Mouse (Mus musculus) kidney, postnatal 14 days (tissue): ENCODE data around the gene Lingo3.
A peak's percentile ranks its signal among the peaks of the same experiment; 100 is the strongest.
"Not testable (repeated sequence)": the region's sequence is repeated elsewhere in the genome, so short reads cannot be mapped to it uniquely, and the experiment has no call there.

Experiments
- DNase-seq: peaks from one replicate; pipeline ENCODE4 v3.0.0; 2022; ENCODE audit warnings: mixed read lengths

Lingo3 gene

GRCm38 (mm10) chr10:80843087-80843930 is 530 bp downstream of the Lingo3 start:
- no peak for DNase-seq

- no peak for DNase-seq
These were observed 1.5 kb downstream of the Lingo3 start for GRCm38 (mm10) chr10:80842334-80842733.

GRCm38 (mm10) chr10:80841685-80842084 is 2.2 kb downstream of the Lingo3 start:
- no peak for DNase-seq

- DNase-seq = no peak
These were observed 4.0 kb downstream of the Lingo3 start for GRCm38 (mm10) chr10:80839848-80840247.

- no peak for DNase-seq
These were observed 5.4 kb downstream of the Lingo3 start for GRCm38 (mm10) chr10:80838346-80838912.

- DNase-seq = no peak
These were observed 6.0 kb downstream of the Lingo3 start for GRCm38 (mm10) chr10:80837827-80838226.

GRCm38 (mm10) chr10:80836949-80837379 is 6.9 kb downstream of the Lingo3 start:
- DNase-seq = no peak

GRCm38 (mm10) chr10:80835617-80836016 is 8.2 kb downstream of the Lingo3 start:
- DNase-seq = no peak

GRCm38 (mm10) chr10:80832818-80833217 is 11.0 kb downstream of the Lingo3 start:
- no peak for DNase-seq

GRCm38 (mm10) chr10:80831136-80831535 is 12.7 kb downstream of the Lingo3 start:
- peak; percentile 91 for DNase-seq

- no peak for DNase-seq
These were observed 14.2 kb downstream of the Lingo3 start for GRCm38 (mm10) chr10:80829359-80830278.

- DNase-seq = not testable (repeated sequence)
These were observed 15.3 kb downstream of the Lingo3 start for GRCm38 (mm10) chr10:80828587-80828986.

GRCm38 (mm10) chr10:80827870-80828420 is 15.9 kb downstream of the Lingo3 start:
- no peak for DNase-seq

- DNase-seq = no peak
These were observed 16.6 kb downstream of the Lingo3 start for GRCm38 (mm10) chr10:80827063-80827869.

GRCm38 (mm10) chr10:80826151-80827062 is 17.4 kb downstream of the Lingo3 start, which contains the start of gene Oaz1:
TSS of gene Oaz1 (plus strand) at chr10:80826656.
- peak; percentile 99 for DNase-seq

- no peak for DNase-seq
These were observed 19.0 kb downstream of the Lingo3 start for GRCm38 (mm10) chr10:80824827-80825226.

- peak; percentile 29 for DNase-seq
These were observed 19.8 kb downstream of the Lingo3 start for GRCm38 (mm10) chr10:80823847-80824643.

GRCm38 (mm10) chr10:80823316-80823715 is 20.5 kb downstream of the Lingo3 start:
- no peak for DNase-seq

GRCm38 (mm10) chr10:80822528-80822927 is 21.3 kb downstream of the Lingo3 start:
- no peak for DNase-seq

GRCm38 (mm10) chr10:80821991-80822390 is 21.8 kb downstream of the Lingo3 start:
- DNase-seq = peak; percentile 55
